ENCODE assay signal across 8 mouse cellular contexts in genomic region chr5:54113284-54113683, GRCm38 (mm10).
DNase-seq lines count a peak whose midpoint lies in the region; ATAC-seq lines count a peak whose summit lies in the region.

No protein-coding gene starts in this region.

- WGBS in forebrain, embryonic 11.5 days: 34% methylated on average over 3 of the region's 3 CpGs
- WGBS in forebrain, embryonic 10.5 days: 32% methylated on average over 3 of the region's 3 CpGs

- DNase-seq in forebrain, embryonic 11.5 days (ENCODE audit: low spot score): peak; percentile 56
- DNase-seq in forebrain, embryonic 10.5 days (ENCODE audit: extremely low spot score, low spot score): no peak
- peak; percentile 68 for DNase-seq in urinary bladder, postnatal 14 days (ENCODE audit: low spot score)
- DNase-seq in urinary bladder, postnatal 10 days (ENCODE audit: low spot score): no peak
- peak; percentile 58 to 67 for DNase-seq in cerebellum, postnatal 36 days
- peak; percentile 67 to 74 for DNase-seq in heart, postnatal 14 days
- DNase-seq in left cerebral cortex, postnatal 14 days (ENCODE audit: low spot score in 2 of 2): peak; percentile 71 to 78
- peak; percentile 82 for DNase-seq in retina, embryonic 14.5 days (ENCODE audit: low spot score)

- no peak for ATAC-seq in forebrain, embryonic 11.5 days (replicated peaks; ENCODE audit: low FRiP score)

- H3K4me1 ChIP-seq in forebrain, embryonic 11.5 days (replicated peaks; ENCODE audit: control insufficient read depth, insufficient read depth, low read length): no peaks in the 10 kb centered on the region
- no peaks in the 10 kb centered on the region for H3K4me1 ChIP-seq in forebrain, embryonic 10.5 days

- H3K4me3 ChIP-seq in forebrain, embryonic 11.5 days (ENCODE audit: low read depth, low read length): no peak overlapping the region
- no peak overlapping the region for H3K4me3 ChIP-seq in forebrain, embryonic 10.5 days

- no peaks in the 10 kb centered on the region for H3K27me3 ChIP-seq in forebrain, embryonic 11.5 days (ENCODE audit: control insufficient read depth, insufficient read depth, low read length)
- H3K27me3 ChIP-seq in forebrain, embryonic 10.5 days (ENCODE audit: poor library complexity, severe bottlenecking): no peaks in the 10 kb centered on the region

- intact Hi-C loops in heart, postnatal 14 days (cut with DNase I): loop anchor here (1.0 to 10.0 kb wide), 3 partner anchors 184 to 458 kb away; no protein-coding TSS in a partner anchor
- intact Hi-C loops in left cerebral cortex, postnatal 14 days (cut with DNase I): loop anchor here (1.0 to 10.0 kb wide), 4 partner anchors 116 to 771 kb away; partner anchors contain the start of gene Stim2

- H3K4me2 ChIP-seq in forebrain, embryonic 11.5 days (ENCODE audit: low read depth, low read length, severe bottlenecking): no peak overlapping the region

- no peak overlapping the region for H3K9ac ChIP-seq in forebrain, embryonic 11.5 days (ENCODE audit: low read length)

- H3K9me3 ChIP-seq in forebrain, embryonic 11.5 days (ENCODE audit: control insufficient read depth, low read length): no peaks in the 10 kb centered on the region
- H3K9me3 ChIP-seq in forebrain, embryonic 10.5 days: no peaks in the 10 kb centered on the region

- no peaks in the 10 kb centered on the region for H3K36me3 ChIP-seq in forebrain, embryonic 11.5 days (ENCODE audit: control insufficient read depth, insufficient read depth, low read length)
- peaks cover 10% of the 10 kb centered on the region for H3K36me3 ChIP-seq in forebrain, embryonic 10.5 days (replicated peaks)

- H3K27ac ChIP-seq in forebrain, embryonic 11.5 days (ENCODE audit: low read depth, low read length): no peak overlapping the region
- H3K27ac ChIP-seq in forebrain, embryonic 10.5 days: no peak overlapping the region

Comparison
In these comparisons a context has a peak if more than half of its experiments do, and no peak if none do; other contexts are left out.
1. DNase-seq: peak in forebrain, embryonic 11.5 days (single experiment), urinary bladder, postnatal 14 days (single experiment), cerebellum, postnatal 36 days (2 of 2), heart, postnatal 14 days (2 of 2), left cerebral cortex, postnatal 14 days (2 of 2) and retina, embryonic 14.5 days (single experiment); none in forebrain, embryonic 10.5 days (single experiment) and urinary bladder, postnatal 10 days (single experiment).